Mouse (Mus musculus) neural tube, embryonic 10.5 days (tissue): Measurements from ENCODE around the gene Rpusd4.
A peak's percentile ranks its signal among the peaks of the same experiment; 100 is the strongest.

Source experiments
- DNase-seq: peaks from one replicate; pipeline ENCODE4 v3.0.0-alpha.2; 2017; ENCODE audit warnings: low spot score; ENCODE audit errors: extremely low spot score

Rpusd4 gene

DNA sequence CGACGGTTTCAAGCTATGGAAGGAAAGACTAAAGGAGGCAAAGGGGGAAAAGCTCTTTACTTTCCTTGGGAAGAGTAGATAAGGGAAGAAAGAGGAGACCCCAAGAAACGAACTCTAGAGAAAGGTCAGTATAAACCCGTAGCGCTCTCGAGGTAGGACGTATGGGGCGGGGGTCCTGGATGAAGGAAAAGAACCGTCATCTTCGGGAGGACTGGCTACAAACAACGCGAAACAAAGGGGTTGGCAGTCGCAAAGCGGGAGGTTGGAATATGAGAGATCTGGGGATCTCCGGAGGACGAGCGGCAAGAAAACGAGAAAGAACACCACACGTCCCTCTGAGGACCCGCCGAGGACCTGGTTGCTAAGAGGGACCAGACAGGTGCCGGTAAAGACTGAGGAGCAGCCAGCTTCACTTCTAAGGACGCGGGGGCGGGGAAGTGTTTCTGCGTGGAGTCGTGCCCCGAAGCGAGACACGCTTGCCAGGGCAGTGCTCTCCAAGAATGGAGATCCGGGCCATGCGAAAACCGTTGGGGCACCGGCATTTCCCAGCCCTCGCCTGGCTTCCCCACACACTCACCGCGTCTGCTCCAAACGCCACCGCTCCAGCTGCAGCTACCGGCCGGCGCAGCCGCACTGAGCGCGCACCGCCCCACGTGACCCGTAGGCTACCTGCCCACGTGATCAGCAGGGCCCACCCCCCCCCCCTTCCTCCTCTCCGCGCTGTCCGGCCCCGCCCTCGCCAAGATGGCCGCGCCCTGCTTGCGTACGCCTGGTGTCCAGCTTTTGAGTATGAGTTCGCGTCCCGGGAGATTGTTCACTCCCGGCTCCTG is at the start of gene Rpusd4, which contains the start of gene Fam118b:
TSS of gene Rpusd4 (plus strand) at position 720 of the 830 bp plus-strand sequence.
TSS of gene Fam118b (minus strand) at position 660 of the 830 bp plus-strand sequence.
- peak; percentile 90 for DNase-seq

DNA sequence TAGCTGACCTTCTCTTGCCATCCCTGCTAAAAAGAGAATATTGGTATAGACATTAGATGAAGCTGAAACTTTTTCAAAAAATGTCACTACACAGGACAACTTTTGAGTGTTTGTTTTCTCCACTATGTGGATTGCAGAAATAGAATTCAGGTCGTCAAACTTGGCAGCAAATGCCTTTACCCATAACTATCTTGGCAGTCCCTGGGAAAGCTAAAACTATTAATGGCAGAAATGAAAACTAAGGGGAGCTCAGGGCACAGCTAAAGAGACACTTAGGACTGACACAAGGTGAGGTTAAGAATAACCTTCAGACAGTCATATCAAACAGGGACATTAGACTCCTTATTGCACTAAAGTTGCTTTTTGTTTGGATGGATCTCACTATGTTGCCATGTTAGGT is 49.7 kb upstream of the Rpusd4 start:
- DNase-seq, result no peak

DNA sequence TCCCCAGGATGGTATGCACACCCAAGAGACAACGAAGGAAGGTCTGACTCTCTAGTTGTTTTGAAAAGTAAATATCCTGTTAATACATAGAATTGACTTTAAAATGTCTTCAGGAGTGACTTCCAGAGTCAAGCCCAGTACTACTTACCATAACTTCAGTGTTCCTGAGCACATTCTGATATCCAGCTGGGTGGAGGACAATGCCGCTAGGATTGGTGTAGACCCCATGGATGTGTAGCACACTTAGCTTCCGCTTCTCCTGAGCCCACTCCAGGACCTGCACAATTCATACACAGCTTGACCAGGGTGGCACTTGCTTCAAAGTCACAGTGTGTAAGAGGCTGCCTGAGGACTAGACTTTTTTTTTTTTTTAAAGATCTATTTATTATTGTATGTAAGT is 44.2 kb upstream of the Rpusd4 start:
- DNase-seq, result no peak

DNA sequence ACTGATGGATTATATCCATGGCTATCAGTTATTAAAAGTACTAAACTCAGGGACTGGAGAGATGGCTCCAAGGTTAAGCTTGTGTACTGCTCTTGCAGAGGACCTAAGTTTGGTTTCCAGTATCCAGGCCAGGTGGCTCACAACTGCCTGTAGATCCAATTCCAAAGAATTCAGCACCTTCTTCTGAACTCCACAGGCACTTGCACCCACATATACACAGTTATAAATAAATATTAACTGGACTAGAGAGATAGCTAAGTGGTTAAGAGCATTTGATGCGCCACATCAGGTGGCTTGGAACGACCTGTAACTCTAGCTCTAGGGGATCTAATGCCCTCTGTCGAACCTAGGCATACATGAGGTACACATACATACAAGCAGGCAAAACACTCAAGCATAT is 39.0 kb upstream of the Rpusd4 start:
- no peak for DNase-seq

DNA sequence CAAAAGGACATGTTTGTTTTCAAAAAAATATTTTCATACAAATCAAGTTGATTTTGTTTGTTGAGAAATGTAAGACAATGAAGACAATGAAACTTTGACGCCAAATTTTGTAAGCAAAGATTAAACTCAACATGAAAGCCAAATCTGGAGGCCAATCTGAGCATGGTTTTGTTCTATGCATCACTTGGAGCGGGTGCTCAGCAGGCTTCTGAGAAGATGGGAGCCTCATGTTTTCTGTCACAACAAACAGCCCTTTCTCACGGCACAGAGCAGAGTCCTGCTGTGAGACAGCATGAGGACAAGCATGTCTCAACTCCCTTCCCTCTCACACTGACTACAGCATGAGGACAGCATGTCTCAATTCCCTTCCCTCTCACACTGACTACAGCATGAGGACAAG is 31.7 kb upstream of the Rpusd4 start:
- no peak for DNase-seq

DNA sequence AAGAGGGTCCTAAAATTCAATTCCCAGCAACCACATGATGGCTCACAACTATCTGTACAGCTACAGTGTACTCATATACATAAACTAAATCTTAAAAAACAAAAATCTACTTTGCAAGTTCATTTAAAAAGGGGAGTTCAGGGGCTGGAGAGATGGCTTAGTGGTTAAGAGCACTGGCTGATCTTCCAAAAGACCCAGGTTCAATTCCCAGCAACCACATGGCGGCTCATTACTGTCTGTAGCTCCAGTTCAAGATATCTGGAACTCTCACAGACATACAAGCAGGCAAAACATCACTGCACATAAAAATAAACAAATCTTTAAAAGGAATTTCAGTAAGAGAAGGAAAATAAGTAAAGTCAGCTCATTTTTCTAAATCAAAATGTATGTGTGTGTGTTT is 29.3 kb upstream of the Rpusd4 start:
- DNase-seq, result no peak

DNA sequence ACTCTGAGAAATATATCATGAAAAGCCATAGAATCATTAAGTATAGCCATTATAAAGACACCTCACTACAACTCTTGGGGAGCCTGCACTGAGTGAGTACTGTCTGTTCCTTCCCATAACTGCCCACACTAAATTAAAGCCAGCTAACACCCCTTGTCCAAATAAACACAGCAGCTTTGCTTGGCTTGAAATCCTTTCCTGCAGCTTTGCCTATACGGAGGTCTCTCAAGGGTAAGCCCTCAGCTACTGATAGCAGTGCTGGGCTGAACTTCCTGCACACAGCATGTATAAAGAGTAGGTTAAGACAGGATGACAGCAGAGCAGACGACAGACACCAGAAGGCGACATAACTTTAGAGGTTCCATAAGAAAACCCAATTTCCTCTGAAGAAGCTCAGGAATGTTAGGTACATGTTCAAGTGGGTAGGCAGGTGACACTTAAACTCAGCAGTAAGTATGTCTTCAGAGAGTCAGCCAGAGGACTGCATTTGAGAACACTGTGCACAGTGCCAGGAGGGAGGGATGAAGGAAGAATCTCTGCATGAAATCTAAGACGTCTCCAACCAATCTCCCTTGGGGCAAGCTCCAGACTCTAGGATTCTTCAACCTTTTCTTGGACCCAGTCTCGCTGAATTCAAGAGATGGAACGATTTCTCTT is 28.6 kb upstream of the Rpusd4 start:
- no peak for DNase-seq

DNA sequence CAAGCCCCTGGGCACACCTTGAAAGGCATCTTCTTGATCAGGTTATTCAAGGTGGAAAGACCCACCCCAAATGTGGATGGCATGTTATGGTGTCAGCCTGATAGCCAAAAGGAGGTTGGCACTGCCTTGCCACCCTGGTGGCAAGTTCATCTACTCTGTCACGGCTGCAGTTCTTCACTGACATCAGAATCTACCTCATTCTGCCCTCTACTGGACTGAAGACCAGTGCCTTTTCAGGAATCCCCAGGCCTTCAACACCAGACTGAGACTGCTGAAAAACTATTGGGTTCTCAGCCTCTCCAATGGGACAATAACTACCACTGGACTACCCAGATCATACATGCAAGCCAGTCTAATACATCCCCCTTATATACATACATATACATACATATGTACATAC is 27.9 kb upstream of the Rpusd4 start:
- no peak for DNase-seq

DNA sequence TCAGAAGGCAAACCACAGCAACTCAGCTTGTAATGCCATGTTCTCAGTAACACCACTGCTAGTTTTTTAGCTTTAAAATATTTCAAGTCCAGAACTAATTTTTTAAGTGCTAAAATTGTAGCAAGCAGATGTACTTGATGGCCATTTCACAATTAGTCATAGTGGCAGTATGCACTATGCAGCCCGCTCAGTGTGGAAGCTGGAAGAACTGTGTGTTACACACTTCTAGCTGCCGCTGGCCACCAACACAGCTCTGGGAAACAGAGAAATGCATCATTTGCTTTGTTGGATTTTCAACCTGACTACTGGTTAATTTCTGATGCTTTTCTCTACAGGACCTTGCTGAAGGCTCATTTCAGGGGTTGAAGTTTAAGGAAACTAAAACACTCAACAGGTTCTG is 20.3 kb upstream of the Rpusd4 start:
- no peak for DNase-seq

DNA sequence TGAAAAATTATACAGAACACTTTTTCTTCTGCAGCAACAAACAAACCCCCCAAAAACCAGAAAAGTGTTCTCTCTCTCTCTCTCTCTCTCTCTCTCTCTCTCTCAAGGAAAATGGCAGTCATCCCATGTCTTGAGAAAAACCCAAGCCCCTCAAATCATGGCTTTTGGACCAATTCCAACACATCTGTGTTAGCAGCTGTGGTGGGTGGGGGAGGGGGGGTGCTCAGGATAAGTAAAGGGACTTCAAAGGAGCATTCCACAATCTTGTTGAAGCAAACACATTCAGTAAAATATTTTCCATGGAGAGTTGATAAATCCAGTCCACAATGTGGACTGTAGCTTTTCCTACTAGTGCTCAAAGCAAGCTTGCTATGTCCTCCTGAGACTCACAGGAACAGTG is 18.2 kb upstream of the Rpusd4 start:
- no peak for DNase-seq

DNA sequence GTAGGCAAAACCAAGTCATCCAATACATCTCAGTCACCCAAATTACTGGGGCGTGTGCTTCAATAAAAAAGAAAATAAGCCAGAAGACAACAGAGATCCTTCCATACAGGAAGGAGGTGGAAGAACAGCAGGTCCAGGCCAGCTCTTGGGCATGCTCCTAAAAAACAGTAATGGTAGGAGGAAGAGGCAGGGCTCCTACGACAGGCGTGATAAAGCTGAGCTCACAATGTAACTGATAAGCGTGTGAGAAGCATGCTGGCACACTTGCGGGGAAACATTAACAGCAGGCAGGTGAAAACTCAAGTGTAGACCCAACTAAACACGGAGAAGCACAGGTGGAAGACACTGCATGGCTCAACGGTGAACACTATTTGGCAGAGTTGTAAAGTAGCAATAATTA is 10.3 kb upstream of the Rpusd4 start:
- DNase-seq, result no peak

DNA sequence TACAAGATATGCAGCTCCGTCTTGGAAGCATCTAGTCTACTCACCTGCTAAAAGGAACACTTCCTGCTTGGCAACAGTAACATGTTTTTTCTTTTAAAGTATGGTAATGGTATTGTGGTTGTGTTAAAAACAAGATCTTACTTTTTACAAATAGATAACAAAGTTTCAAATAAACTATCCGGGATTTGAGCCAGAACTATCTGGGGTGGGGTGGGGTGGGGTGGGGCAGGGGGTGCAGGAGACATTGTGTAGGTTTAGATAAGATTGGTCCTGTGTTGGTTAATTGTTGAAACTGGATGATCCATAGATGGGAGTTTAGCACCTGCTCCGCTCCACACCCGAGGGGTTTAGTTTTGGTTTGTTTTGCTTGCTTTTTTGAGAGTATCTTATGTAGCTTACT is 5.2 kb upstream of the Rpusd4 start:
- no peak for DNase-seq

DNA sequence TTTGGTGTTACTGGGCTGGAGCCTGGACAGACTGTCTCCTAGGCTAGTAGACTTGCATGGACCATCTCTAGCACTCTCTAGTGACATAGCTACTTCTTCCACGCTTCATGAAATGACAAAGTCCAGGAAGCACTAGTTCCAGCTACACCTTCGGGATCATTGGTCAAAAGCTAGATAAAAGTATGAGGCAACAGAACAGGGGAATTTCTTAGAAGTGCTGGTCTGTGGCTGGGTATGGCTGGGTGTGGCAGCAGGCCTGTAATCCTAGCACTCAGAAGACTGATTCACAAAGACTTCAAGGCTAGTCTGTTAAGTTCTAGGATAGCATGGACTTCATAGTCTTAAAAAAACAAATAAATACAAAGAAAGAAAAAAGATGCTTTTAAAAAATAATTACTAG is 4.2 kb upstream of the Rpusd4 start:
- no peak for DNase-seq

DNA sequence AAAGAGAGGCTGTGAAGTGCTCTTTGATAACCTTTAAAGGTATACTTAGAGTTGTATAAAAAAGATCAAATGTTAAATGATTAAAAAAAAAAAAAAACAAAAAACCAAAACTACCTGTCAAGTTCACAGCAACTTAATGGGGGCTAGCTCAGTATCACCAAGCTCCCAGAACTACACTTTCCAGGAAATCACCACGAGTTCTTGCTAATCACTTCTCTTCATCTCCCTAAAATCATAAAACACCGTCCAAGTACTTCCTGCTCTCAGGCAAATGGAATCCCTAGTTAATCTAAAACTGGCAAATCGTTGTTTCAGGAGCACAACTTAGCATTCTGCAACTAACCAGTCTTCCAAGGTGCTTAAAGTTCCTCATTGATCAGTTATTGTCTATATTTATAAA is 3.2 kb upstream of the Rpusd4 start:
- DNase-seq, result no peak

DNA sequence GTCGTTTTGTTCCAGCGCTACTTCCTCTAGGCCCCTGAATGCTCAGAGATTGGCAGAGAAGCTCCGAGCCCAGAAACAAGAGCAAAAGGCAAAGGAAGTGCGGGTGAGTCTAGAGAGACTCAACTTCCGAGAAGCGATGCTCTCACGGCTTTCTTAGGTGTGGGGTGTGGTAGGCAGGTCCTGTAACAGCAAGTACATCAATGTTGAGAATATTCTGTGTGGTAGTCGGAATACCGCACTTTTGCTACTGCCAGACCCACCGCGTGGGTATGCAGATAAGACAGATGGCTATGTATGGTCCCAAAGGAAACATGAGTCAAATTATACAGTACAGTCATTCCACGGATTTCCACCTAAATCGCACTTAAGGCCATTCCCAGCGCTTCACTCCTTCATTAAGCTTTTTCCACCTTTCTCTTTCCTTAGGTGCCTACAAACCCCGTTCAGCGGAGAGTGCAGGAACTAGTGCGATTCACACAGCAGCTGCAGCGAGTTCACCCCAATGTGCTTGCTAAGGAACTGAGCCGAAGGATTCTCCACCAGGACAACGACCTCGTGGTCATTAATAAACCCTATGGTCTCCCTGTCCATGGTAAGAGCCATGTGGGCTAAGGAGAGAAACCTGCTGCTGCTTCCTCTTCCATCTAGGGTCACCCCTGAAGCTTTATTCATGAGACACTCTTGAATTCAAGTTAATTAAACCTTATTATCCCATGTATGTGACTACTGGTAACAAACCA is 481 bp downstream of the Rpusd4 start:
- DNase-seq, result no peak

DNA sequence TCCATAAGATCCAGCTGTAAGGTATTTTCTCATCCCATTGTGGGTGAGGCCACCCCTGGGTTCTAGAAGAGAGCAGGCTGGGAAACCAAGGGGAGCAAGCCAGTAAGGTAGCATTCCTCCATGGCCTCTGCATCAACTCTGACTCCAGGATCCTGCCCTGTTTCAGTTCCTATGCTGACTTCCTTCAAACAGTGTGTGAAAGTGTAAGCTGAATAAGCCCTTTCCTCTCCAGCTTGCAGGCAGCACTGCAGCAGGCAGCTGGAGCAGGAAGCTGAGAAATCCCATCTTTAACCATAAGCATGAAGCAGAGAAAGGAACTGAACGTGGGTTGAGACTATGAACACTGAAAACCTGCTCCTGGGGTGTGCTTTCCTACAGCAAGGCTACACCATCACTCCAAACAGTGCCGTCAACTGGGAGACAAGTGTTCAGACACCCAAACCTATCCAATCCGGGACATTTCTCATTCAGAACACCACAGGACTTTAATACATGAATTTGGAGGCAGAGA is 10.2 kb downstream of the Rpusd4 start:
- no peak for DNase-seq

DNA sequence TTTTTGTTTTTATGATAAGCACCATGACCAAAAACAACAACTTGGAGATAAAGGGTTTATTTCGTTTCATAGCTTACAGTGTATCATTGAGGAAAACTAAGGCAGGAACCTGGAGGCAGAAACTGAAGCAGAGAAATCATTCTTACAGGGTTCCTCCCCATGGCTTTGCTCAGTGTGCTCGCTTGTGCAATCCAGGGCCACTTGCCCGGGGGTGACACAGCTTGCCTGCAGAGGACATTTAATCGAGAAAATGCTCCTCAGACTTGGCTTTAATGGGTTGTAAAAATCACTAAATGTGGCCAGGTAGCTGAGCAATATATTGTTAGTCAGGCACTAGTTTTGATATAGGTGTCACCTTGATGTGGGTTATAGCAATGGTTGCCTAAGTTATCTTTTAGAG is 10.8 kb downstream of the Rpusd4 start:
- no peak for DNase-seq

DNA sequence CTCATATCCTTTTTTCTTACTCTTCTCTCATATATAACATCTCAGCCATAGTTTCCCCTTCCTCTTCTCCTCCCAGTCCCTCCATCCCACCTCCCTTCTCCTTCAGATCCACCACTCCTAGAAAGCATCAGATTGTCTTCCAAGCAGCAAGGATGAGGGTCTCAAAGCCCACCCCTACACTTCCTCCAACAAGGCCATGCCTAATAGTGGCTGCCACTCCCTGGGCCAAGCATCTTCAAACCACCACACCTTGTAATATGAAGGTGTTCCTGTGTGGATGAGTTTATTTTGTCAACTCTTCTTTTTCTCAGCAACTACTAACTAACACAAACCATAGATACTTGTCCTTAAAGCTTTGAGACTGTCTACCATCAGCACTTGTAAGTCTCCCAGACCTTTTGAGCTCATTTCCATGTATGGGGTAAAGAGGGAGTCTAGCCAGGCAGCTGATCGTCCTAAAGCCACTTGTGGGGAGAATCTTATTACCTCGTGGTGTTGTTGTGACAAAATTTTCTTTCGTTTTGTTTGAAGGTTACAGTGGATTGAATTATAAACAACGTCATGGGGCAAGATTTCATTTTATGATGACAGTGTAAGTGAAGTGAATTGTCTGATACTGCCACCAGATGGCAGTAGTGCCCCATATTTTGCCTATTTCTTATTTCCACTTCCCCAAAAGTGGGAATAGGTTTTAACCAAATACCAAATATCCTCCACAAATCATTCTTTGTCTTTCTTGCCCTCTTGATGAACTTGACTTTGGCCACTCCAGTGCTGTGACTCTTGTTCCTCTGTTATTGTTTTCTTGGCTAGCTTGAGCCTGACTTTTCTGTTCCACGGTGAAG is 14.6 kb downstream of the Rpusd4 start:
- DNase-seq, result peak; percentile 49

DNA sequence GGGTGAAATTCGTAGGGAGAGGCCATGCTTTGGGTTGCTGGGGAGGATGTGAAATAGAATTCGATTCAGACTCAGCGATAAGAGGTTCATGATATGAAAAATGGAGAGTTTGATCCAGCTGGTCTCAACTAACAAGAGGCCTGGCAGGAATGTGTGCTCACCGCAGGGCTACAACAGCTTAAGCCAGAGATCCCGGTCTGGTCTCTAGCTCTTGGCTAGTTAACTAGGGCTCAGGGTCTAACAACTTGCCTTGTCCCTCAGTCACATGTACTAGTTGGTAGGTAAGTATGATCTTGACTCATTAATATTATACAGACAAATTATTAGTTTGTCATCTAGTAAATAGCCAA is 15.2 kb downstream of the Rpusd4 start:
- no peak for DNase-seq

DNA sequence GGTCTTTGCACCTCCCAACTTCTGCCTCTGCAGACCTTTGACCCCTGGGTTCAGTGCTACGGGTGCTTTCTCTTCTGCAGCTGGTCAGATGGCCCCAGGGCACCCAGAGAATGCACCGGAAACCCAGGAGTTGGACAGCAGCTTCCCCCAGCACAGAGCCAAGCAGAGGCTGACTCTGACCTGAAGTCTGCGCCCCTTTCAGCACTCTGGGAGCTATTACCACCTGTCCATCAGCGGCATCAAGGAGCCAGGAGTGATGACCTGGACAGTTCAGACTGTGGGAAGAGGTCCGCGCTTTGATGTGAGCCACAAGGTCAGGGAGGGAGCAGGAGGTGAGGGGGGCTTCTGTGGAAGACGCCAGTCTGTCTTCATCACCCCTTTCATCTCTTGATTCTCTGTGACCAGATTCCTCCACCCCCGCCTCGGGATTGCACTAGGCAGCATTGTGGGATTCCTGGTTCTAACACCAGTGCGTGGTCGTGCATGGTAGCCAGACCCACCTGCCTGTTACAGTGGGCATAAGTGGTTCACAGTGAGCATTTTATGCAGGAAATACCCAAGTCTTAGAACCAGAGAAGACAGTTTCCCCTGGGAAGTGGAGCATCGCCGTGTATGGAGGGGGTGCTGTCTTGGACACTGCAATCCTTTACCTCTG is 15.9 kb downstream of the Rpusd4 start:
- DNase-seq, result peak; percentile 53

DNA sequence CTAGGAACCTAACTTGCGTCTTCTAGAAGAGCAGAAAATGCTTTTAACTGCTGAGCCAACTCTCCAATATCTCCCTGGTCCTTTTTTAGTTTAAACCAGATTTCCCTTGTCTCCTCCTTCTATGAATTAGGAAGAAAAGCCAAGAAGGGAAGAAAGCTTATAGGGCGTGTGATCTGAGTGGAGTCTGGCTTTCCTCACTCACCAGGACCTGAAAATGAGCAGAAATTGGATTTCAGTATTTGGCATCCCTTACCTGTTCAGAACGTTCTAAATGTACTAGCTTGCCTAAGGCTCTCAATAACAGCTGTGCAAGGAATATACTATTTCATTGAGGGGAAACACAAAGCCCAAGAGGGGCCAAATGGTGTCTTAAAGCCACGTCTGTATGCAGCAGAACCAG is 16.7 kb downstream of the Rpusd4 start:
- DNase-seq, result no peak
